ENCODE assay signal across 16 mouse cellular contexts in the genomic region with DNA sequence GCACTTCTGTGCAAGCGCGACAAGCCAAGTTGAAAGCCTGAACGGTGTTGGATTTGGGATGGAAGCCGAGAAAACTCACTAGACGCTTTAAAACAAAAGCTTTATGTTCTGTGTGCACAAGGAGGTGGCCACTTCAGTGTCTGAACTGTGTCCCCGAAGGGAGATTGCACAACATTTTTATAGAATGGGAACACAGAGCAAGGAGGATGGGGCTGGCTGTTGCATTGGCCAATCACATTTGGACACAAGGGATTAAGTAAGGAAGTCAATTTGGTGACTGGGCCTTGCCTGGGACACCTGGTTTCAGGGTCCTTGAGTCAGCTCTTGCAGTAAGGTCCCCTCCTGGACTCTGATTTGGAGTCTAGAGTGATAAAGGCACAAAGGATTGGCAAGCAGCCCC. TPM values are rescaled to one million over a fixed set of nuclear protein-coding genes. Genes with fewer than 3 reads are reported as not detected.
DNase-seq lines count a peak whose midpoint lies in the region; ATAC-seq and TF ChIP-seq lines count a peak whose summit lies in the region.
"Had no signal": no experiment of that assay in that cellular context is flagged by ENCODE, and none has a peak within 500 bp of the region (broad histone marks: within the 10 kb centered on the region; RNA-seq: fewer than 3 reads in every experiment).

No protein-coding gene starts in this region.

- 0 out of 2 replicates have a peak overlapping the region, but pooled peaks have one; percentile 3 for H3K4me2 ChIP-seq in intestine, embryonic 16.5 days (ENCODE audit: low read depth, low read length)
- no peak overlapping the region for H3K4me2 ChIP-seq in lung, postnatal 0 days (replicated peaks; ENCODE audit: low read depth, low read length)
- H3K4me2 ChIP-seq: forebrain, embryonic 15.5 days; heart, embryonic 13.5 days; midbrain, embryonic 11.5 days had no signal

- peak; percentile 47; the same call in 1 of the 2 replicates for TF ChIP-seq EP300 in lung, postnatal 0 days (IDR thresholded peaks at IDR 0.05)

- DNase-seq in urinary bladder, adult 18-20 months (ENCODE audit: low spot score in 2 of 2): peak; percentile 28 to 53
- DNase-seq in urinary bladder, postnatal 10 days (ENCODE audit: low spot score): no peak
- DNase-seq in lung, postnatal 0 days (ENCODE audit: low spot score): peak; percentile 93
- peak; percentile 48 for DNase-seq in yolk sac, embryonic 10.5 days (ENCODE audit: low spot score)
- DNase-seq in layer of hippocampus, adult 2 months (ENCODE audit: low spot score in 2 of 2): no peak
- no peak for DNase-seq in right cerebral cortex, postnatal 25 days
- no peak for DNase-seq in MN1 (ENCODE audit: low spot score)
- DNase-seq: adrenal gland, postnatal 36 days; gastrocnemius, postnatal 14 days; kidney, adult 18-20 months; kidney, postnatal 36 days; right cerebral cortex, postnatal 4 days had no signal

- H3K36me3 ChIP-seq in intestine, embryonic 16.5 days (ENCODE audit: control insufficient read depth, insufficient read depth, low read length): no peaks in the 10 kb centered on the region
- no peaks in the 10 kb centered on the region for H3K36me3 ChIP-seq in lung, postnatal 0 days (ENCODE audit: insufficient read depth, low read length)
- H3K36me3 ChIP-seq: forebrain, embryonic 15.5 days; heart, embryonic 13.5 days had no signal

- WGBS in intestine, embryonic 16.5 days: 58% methylated on average over 6 of the region's 6 CpGs
- WGBS in lung, postnatal 0 days: 40% methylated on average over 6 of the region's 6 CpGs

- H3K9me3 ChIP-seq in intestine, embryonic 16.5 days (ENCODE audit: control insufficient read depth, low read length): no peaks in the 10 kb centered on the region
- no peaks in the 10 kb centered on the region for H3K9me3 ChIP-seq in lung, postnatal 0 days (ENCODE audit: low read length)
- H3K9me3 ChIP-seq: forebrain, embryonic 15.5 days; heart, embryonic 13.5 days had no signal

- peaks cover 3% of the 10 kb centered on the region; the same call in 1 of the 2 replicates for H3K4me1 ChIP-seq in intestine, embryonic 16.5 days (ENCODE audit: control insufficient read depth, insufficient read depth, low read length)
- no peaks in the 10 kb centered on the region for H3K4me1 ChIP-seq in lung, postnatal 0 days (ENCODE audit: insufficient read depth, low read depth, low read length)
- H3K4me1 ChIP-seq: forebrain, embryonic 15.5 days; heart, embryonic 13.5 days had no signal

- peak; percentile 88 for ATAC-seq in intestine, embryonic 16.5 days
- peak; percentile 89 for ATAC-seq in lung, postnatal 0 days
- ATAC-seq: forebrain, embryonic 15.5 days had no signal

- H3K27ac ChIP-seq in intestine, embryonic 16.5 days (ENCODE audit: low read length): peak overlapping the region; percentile 69
- peak overlapping the region; percentile 27; the same call in 1 of the 2 replicates for H3K27ac ChIP-seq in lung, postnatal 0 days (ENCODE audit: low read length)
- H3K27ac ChIP-seq in layer of hippocampus, adult 2 months: no peak overlapping the region
- H3K27ac ChIP-seq: forebrain, embryonic 15.5 days; heart, embryonic 13.5 days had no signal

- H3K9ac ChIP-seq in intestine, embryonic 16.5 days (ENCODE audit: low read depth, low read length): no peak overlapping the region; the same call in 1 of the 2 replicates
- no peak overlapping the region for H3K9ac ChIP-seq in lung, postnatal 0 days (replicated peaks; ENCODE audit: low read depth)
- H3K9ac ChIP-seq: forebrain, embryonic 15.5 days; heart, embryonic 13.5 days had no signal

- no peak overlapping the region for H3K4me3 ChIP-seq in intestine, embryonic 16.5 days (ENCODE audit: low read length)
- H3K4me3 ChIP-seq in lung, postnatal 0 days (ENCODE audit: low read depth, low read length): no peak overlapping the region
- H3K4me3 ChIP-seq in layer of hippocampus, adult 2 months: no peak overlapping the region
- H3K4me3 ChIP-seq: forebrain, embryonic 15.5 days; heart, embryonic 13.5 days had no signal

- no peaks in the 10 kb centered on the region for H3K27me3 ChIP-seq in intestine, embryonic 16.5 days (replicated peaks; ENCODE audit: control insufficient read depth, insufficient read depth, low read length)
- no peaks in the 10 kb centered on the region for H3K27me3 ChIP-seq in lung, postnatal 0 days (replicated peaks; ENCODE audit: insufficient read depth, low read length)
- H3K27me3 ChIP-seq: forebrain, embryonic 15.5 days; heart, embryonic 13.5 days had no signal

- TF ChIP-seq CTCF in lung, postnatal 0 days (IDR thresholded peaks at IDR 0.05): no peak
- no peak for TF ChIP-seq CTCF in layer of hippocampus, adult 2 months (conservative IDR thresholded peaks at IDR 0.05)

RNA-seq across cellular contexts. Expression of a gene that starts 16.1 kb away (rescaled TPM):
- 2.3 and 3.1 TPM in 2 replicates for polyA plus RNA-seq in intestine, embryonic 16.5 days (2015; fragmentation: Nextera tagmentation; extraction: Ambion mirVana)
- polyA plus RNA-seq in lung, postnatal 0 days (2015; fragmentation: Nextera tagmentation; extraction: Ambion mirVana): 5.7 and 6.2 TPM in 2 replicates
- under 1 TPM; 0.59 to 0.91 TPM for total RNA-seq in layer of hippocampus, adult 2 months (2021)

RNA-seq across cellular contexts. Expression of a gene that starts 29.0 kb away (rescaled TPM):
- polyA plus RNA-seq in intestine, embryonic 16.5 days (2015; fragmentation: Nextera tagmentation; extraction: Ambion mirVana): 24.6 and 24.8 TPM in 2 replicates
- 21.4 and 25.5 TPM in 2 replicates for polyA plus RNA-seq in lung, postnatal 0 days (2015; fragmentation: Nextera tagmentation; extraction: Ambion mirVana)
- 100 to 1,000 TPM; 234 to 240 TPM for total RNA-seq in layer of hippocampus, adult 2 months (2021)

RNA-seq across cellular contexts. Expression of a gene that starts 42.0 kb away (rescaled TPM):
- 67.7 and 69.9 TPM in 2 replicates for polyA plus RNA-seq in intestine, embryonic 16.5 days (2015; fragmentation: Nextera tagmentation; extraction: Ambion mirVana)
- 58.7 and 62.4 TPM in 2 replicates for polyA plus RNA-seq in lung, postnatal 0 days (2015; fragmentation: Nextera tagmentation; extraction: Ambion mirVana)
- total RNA-seq in layer of hippocampus, adult 2 months (2021): 10 to 100 TPM; 50.2 to 55.8 TPM

Comparison
In these comparisons a context has a peak if more than half of its experiments do, and no peak if none do; other contexts are left out.
1. DNase-seq: peak in urinary bladder, adult 18-20 months (2 of 2), lung, postnatal 0 days (single experiment) and yolk sac, embryonic 10.5 days (single experiment); none in urinary bladder, postnatal 10 days (single experiment), layer of hippocampus, adult 2 months (0 of 2), right cerebral cortex, postnatal 25 days (single experiment) and MN1 (single experiment).